Mouse (Mus musculus) neural tube, embryonic 12.5 days (tissue): ENCODE results near the gene Meiob. TPM values are rescaled to one million over a fixed set of nuclear protein-coding genes. Genes with fewer than 3 reads are reported as not detected.

Experiments
- ATAC-seq: fragments of 200-750 bp; cut with Nextera tagmentation; 2 replicates; pipeline ENCODE4 v1.8.0; 2017; ENCODE audit warnings: low read depth, mild to moderate bottlenecking, moderate TSS enrichment, moderate library complexity; ENCODE audit not compliant: low FRiP score
- H3K27ac ChIP-seq: fragments of 300-500 bp; sonication (generic); 2 replicates; pipeline ENCODE4 v1.5.1; 2016
- H3K27me3 ChIP-seq: fragments of 300-500 bp; sonication (generic); replicated peaks from 2 replicates; pipeline ENCODE4 v1.6.1; 2016; ENCODE audit warnings: mild to moderate bottlenecking
- H3K36me3 ChIP-seq: fragments of 300-500 bp; sonication (generic); 2 replicates; pipeline ENCODE4 v1.6.1; 2016; ENCODE audit warnings: mild to moderate bottlenecking
- H3K4me1 ChIP-seq: fragments of 300-500 bp; sonication (generic); 2 replicates; pipeline ENCODE4 v1.6.1; 2016
- H3K4me2 ChIP-seq: fragments of 300-500 bp; sonication (generic); replicated peaks from 2 replicates; pipeline ENCODE4 v1.6.1; 2016; ENCODE audit warnings: mild to moderate bottlenecking
- H3K4me3 ChIP-seq: fragments of 300-500 bp; sonication (generic); 2 replicates; pipeline ENCODE4 v1.5.1; 2016
- H3K9ac ChIP-seq: fragments of 300-500 bp; sonication (generic); 2 replicates; pipeline ENCODE4 v1.6.1; 2016; ENCODE audit warnings: mild to moderate bottlenecking
- H3K9me3 ChIP-seq: fragments of 300-500 bp; sonication (generic); 2 replicates; pipeline ENCODE4 v1.6.1; 2016; ENCODE audit warnings: mild to moderate bottlenecking
- WGBS: fragments of 180-500 bp; shearing (Covaris S2); methylation state at CpG from one replicate; pipeline ENCODE4 v1.1.7; 2016; 5-methylcytosine and 5-hydroxymethylcytosine counted together
- polyA plus RNA-seq: library from polyadenylated mRNA; unstranded; fragments of >200 nt; fragmentation: Nextera tagmentation; extraction: Ambion mirVana; gene quantifications from 2 replicates; pipeline ENCODE4 v1.2.1, GENCODE M21; 2016

Gene Meiob
- polyA plus RNA-seq, result not detected in 2 replicates

DNA sequence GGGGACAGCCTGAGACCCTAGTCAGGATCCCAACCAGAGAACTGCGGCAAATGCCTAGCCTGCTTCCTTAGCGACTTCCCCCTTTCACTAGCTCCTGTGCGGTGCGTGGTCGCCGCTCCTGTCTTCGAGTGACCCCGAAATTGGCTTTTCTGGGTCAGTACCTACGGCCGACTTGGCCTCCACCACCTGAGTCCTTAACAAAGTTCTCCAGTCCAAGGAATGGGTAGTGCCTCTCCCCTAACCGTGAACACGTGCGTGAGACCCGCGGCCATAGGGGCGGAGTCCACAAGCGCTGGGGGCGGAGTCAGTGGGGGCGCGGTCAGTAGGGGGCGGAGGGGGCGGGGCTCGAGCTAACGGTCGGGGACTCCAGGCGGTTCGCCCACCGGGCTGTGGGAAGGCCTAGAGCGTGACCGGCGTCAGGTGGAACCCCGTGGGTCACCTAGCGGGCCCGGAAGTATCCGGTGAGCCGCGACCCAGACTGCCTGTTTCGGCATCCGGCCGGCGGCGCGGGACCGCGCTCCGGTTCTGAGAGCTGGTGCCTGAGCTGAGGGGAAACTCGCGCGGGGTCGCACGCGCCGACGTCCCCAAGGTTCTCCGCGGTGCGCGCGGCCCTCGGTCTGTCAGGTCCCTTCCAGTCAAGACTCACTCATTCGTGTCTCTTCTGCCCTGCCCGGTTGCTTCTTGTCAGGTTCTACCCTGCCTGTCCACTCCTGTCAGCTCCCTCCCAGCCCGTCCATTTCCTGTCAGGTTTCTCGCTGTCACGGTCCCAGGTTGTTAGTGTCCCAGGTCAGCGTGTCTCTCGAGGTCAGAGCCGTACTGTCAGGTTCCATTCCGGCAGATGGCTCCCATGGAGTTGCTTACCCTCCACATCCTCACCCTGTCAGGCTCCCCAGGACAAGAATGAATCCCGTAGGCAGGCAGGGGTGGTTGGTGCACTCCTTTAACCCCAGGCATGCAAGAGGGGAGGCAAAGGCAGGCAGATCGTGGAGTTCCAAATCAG lies at the start of gene Meiob:
Gene Meiob, plus strand, starts transcription at position 338 of the 1,000 bp plus-strand sequence.
- ATAC-seq, result peak; percentile 70
- Histone ChIP-seq H3K9me3 (no peaks in the 10 kb centered on the region), H3K4me2 (peak within 1 kb of the TSS; percentile 95), H3K27me3 (peaks cover 37% of the 10 kb centered on the region), H3K27ac (no peak within 1 kb of the TSS), H3K4me3 (peak within 1 kb of the TSS; percentile 64), H3K36me3 (no peaks in the 10 kb centered on the region), H3K4me1 (peaks cover 9% of the 10 kb centered on the region), H3K9ac (peak within 1 kb of the TSS; percentile 64)
- under 1% methylated on average over 71 of the region's 71 CpGs for WGBS

DNA sequence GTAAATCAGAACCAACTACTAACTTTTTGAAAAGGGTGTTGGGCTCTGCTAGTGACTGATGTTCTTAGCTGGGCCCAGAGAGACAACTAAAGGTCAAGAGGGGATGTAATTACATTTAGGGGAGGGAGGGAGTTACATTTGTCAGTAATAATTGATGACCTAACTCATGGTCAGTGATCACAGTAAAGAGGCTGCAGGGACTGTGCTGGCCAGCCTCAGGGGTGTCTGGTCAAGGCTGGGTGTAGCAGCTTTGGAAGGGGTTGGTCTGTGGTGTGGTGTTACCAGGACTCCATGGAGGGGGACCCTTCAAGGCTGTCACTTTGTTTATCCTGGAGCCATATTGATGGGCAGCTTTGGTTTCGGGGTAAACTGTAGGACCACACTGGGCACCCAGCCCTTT lies 46.7 kb upstream of the Meiob start:
- WGBS, result 80% methylated on average over 1 of the region's 1 CpGs
- Histone ChIP-seq H3K27ac (no peak overlapping the region), H3K4me3 (no peak overlapping the region), H3K9me3 (no peaks in the 10 kb centered on the region), H3K9ac (no peak overlapping the region), H3K36me3 (no peaks in the 10 kb centered on the region), H3K4me1 (peaks cover 10% of the 10 kb centered on the region), H3K4me2 (no peak overlapping the region), H3K27me3 (peaks cover 46% of the 10 kb centered on the region)
- ATAC-seq, result no peak

GRCm38 (mm10) chr17:24761121-24761520 lies 43.0 kb upstream of the Meiob start:
- Histone ChIP-seq H3K4me2 (no peak overlapping the region), H3K36me3 (no peaks in the 10 kb centered on the region), H3K4me3 (no peak overlapping the region), H3K27me3 (peaks cover 9% of the 10 kb centered on the region), H3K27ac (no peak overlapping the region), H3K4me1 (no peaks in the 10 kb centered on the region), H3K9ac (no peak overlapping the region), H3K9me3 (no peaks in the 10 kb centered on the region)
- WGBS, result 46% methylated on average over 5 of the region's 5 CpGs
- no peak for ATAC-seq

DNA sequence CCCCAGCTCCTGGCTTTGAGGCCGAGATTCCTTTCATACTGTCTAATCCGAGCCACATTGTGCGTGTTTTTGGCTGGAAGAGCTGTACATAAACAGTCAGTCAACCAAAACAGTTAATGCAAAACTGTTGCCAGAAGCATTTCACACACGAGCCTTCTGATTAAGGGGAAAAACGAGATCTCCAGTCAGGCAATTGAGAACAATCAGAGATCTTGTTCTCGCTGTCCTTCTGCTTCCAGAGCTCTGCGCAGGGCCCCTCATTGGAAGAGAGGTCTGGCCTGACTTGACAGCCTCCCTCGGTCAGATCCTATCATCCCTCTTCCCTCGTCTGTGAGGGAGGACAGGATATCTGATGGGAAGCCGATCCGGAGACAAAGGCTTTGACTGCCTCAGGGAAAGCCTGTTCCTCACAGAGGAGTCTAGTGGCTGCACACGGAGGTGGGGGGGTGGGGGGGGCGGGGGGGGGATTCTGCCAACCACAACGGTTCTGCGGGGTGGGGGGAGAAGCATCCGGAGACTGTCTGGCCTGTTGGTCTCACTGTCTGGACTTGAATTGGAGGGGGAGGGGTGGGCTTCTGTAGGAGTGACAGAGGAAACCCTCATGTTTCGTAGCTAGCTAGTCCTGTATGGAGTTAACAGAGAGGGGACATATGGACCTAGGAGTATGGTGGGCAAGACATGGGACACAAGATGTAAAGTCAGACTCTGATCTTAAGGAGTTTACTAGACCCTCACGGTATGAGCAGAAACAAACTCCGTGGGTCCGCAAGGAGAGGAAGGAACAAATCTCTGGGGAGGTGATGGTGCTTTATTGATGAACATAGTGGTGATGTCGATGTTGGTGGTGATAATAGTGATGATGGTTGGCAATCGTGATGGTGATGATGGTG lies 38.8 kb upstream of the Meiob start:
- no peak for ATAC-seq

GRCm38 (mm10) chr17:24766266-24766875 lies 37.7 kb upstream of the Meiob start:
- Histone ChIP-seq H3K36me3 (no peaks in the 10 kb centered on the region), H3K27me3 (no peaks in the 10 kb centered on the region), H3K9ac (no peak overlapping the region), H3K9me3 (no peaks in the 10 kb centered on the region), H3K4me2 (no peak overlapping the region), H3K27ac (no peak overlapping the region), H3K4me3 (no peak overlapping the region), H3K4me1 (no peaks in the 10 kb centered on the region; the same call in 1 of the 2 replicates)
- 29% methylated on average over 12 of the region's 12 CpGs for WGBS
- ATAC-seq, result no peak

More for the DNA sequence above, 38.8 kb upstream of the Meiob start:
- Histone ChIP-seq H3K27ac (no peak overlapping the region), H3K9me3 (no peaks in the 10 kb centered on the region), H3K4me2 (no peak overlapping the region), H3K4me3 (no peak overlapping the region), H3K36me3 (no peaks in the 10 kb centered on the region), H3K4me1 (no peaks in the 10 kb centered on the region; the same call in 1 of the 2 replicates), H3K27me3 (no peaks in the 10 kb centered on the region), H3K9ac (no peak overlapping the region)
- 67% methylated on average over 21 of the region's 22 CpGs for WGBS

- WGBS, result 48% methylated on average over 3 of the region's 3 CpGs
- Histone ChIP-seq H3K27me3 (no peaks in the 10 kb centered on the region), H3K4me1 (no peaks in the 10 kb centered on the region; the same call in 1 of the 2 replicates), H3K9ac (no peak overlapping the region), H3K4me3 (no peak overlapping the region), H3K9me3 (no peaks in the 10 kb centered on the region), H3K36me3 (no peaks in the 10 kb centered on the region), H3K4me2 (no peak overlapping the region), H3K27ac (no peak overlapping the region)
- ATAC-seq, result no peak
Measured at GRCm38 (mm10) chr17:24769146-24769545, 34.9 kb upstream of the Meiob start.

GRCm38 (mm10) chr17:24773241-24773640 lies 30.8 kb upstream of the Meiob start:
- Histone ChIP-seq H3K9ac (no peak overlapping the region), H3K27me3 (no peaks in the 10 kb centered on the region), H3K4me1 (no peaks in the 10 kb centered on the region), H3K4me3 (no peak overlapping the region), H3K4me2 (no peak overlapping the region), H3K9me3 (no peaks in the 10 kb centered on the region), H3K27ac (no peak overlapping the region), H3K36me3 (no peaks in the 10 kb centered on the region)
- no peak for ATAC-seq
- WGBS, result 81% methylated on average over 5 of the region's 5 CpGs

GRCm38 (mm10) chr17:24775173-24775572 lies 28.9 kb upstream of the Meiob start:
- Histone ChIP-seq H3K9ac (no peak overlapping the region), H3K27ac (no peak overlapping the region), H3K4me1 (no peaks in the 10 kb centered on the region), H3K36me3 (no peaks in the 10 kb centered on the region), H3K4me3 (no peak overlapping the region), H3K9me3 (no peaks in the 10 kb centered on the region), H3K27me3 (no peaks in the 10 kb centered on the region), H3K4me2 (no peak overlapping the region)
- no peak for ATAC-seq
- 80% methylated on average over 8 of the region's 8 CpGs for WGBS

GRCm38 (mm10) chr17:24777073-24777472 lies 27.0 kb upstream of the Meiob start:
- Histone ChIP-seq H3K4me3 (no peak overlapping the region), H3K27ac (no peak overlapping the region), H3K36me3 (no peaks in the 10 kb centered on the region), H3K9me3 (no peaks in the 10 kb centered on the region), H3K4me1 (no peaks in the 10 kb centered on the region), H3K4me2 (no peak overlapping the region), H3K9ac (no peak overlapping the region), H3K27me3 (no peaks in the 10 kb centered on the region)
- WGBS, result 77% methylated on average over 2 of the region's 2 CpGs
- no peak for ATAC-seq

DNA sequence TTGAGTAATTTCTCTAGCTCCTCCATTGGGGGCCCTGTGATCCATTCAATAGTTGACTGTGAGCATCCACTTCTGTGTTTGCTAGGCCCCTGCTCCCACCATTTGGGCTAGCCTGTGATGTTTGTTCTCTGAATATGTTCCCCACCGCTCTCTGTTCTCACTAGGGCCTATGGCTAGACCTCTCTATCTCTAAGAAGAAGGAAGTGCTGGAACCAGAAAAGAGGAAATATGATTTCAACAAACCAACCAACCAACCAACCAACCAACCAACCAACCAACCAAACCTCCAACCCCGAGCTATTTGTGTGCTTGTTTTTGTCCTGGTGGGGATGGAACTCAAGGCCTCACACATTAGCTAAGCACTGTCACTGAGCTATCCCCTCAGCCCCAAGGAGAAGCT lies 23.3 kb upstream of the Meiob start:
- no peak for ATAC-seq
- no peaks in the 10 kb centered on the region for H3K27me3 ChIP-seq
- H3K27ac ChIP-seq, result no peak overlapping the region
- H3K4me2 ChIP-seq, result no peak overlapping the region
- no peak overlapping the region for H3K9ac ChIP-seq
- H3K4me1 ChIP-seq, result no peaks in the 10 kb centered on the region
- no peaks in the 10 kb centered on the region for H3K36me3 ChIP-seq
- no peaks in the 10 kb centered on the region for H3K9me3 ChIP-seq
- 88% methylated on average over 2 of the region's 2 CpGs for whole genome bisulfite sequencing
- H3K4me3 ChIP-seq, result no peak overlapping the region

DNA sequence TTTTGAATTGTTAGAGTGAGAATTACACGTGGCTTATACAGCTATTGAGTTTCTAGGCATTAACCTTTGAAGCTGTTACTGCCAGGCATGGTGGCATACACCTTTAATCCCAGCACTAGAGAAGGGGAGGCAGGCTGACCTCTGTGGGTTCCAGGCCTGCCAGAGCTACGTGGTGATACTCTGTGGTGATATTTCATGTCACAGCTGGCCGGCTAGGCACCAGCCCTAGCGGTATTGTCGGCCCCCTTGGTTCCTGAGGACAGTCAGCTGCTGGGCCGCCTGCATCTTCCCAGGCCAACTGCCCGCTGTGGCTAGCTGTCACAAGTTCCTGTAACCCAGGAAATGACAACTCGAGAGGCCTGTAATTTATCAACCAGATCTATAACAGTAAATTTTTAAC lies 11.9 kb upstream of the Meiob start:
- Histone ChIP-seq H3K4me2 (no peak overlapping the region), H3K9ac (no peak overlapping the region), H3K4me3 (no peak overlapping the region), H3K36me3 (no peaks in the 10 kb centered on the region), H3K4me1 (no peaks in the 10 kb centered on the region), H3K27ac (no peak overlapping the region), H3K27me3 (no peaks in the 10 kb centered on the region), H3K9me3 (no peaks in the 10 kb centered on the region)
- ATAC-seq, result no peak
- 69% methylated on average over 8 of the region's 8 CpGs for WGBS

DNA sequence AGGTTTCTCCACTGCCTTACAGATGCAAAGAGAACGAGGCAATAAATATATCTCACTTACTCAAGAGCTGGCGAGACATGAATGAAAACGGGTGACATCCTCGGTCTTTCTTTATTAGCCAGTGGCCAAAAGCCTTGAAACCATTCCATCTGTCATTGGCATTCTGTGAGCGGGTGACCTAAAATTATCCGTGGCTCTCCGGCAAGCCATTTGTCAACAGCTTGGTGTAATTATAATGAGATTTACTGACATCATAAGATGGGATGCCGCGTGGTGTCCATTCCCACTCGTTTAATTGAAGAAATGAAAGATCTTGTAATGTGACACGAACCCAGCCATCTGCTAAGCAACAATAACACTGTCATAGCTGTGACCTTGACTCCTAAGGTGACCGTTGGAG lies 9.3 kb upstream of the Meiob start:
- WGBS, result 62% methylated on average over 12 of the region's 12 CpGs
- Histone ChIP-seq H3K27me3 (0 out of 2 replicates have a peak, but pooled peaks cover 5% of the 10 kb centered on the region), H3K4me3 (no peak overlapping the region), H3K27ac (no peak overlapping the region), H3K36me3 (no peaks in the 10 kb centered on the region), H3K4me2 (no peak overlapping the region), H3K9ac (no peak overlapping the region), H3K4me1 (no peaks in the 10 kb centered on the region), H3K9me3 (no peaks in the 10 kb centered on the region)
- no peak for ATAC-seq
